Mouse (Mus musculus) embryo, embryonic 10.5 days (tissue): ENCODE measurements around the gene Map4k4.
A peak's percentile ranks its signal among the peaks of the same experiment; 100 is the strongest.

Source experiments
- DNase-seq: peaks from one replicate; pipeline ENCODE4 v3.0.0-alpha.2; 2015; ENCODE audit warnings: low spot score

The Map4k4 gene

GRCm38 (mm10) chr1:40002129-40002727 is 101.5 kb downstream of the Map4k4 start:
- no peak for DNase-seq

GRCm38 (mm10) chr1:40006043-40006651 is 105.4 kb downstream of the Map4k4 start:
- no peak for DNase-seq

- no peak for DNase-seq
These were observed 107.3 kb downstream of the Map4k4 start for GRCm38 (mm10) chr1:40007962-40008471.

GRCm38 (mm10) chr1:40012696-40013095 is 112.0 kb downstream of the Map4k4 start:
- DNase-seq = no peak

- no peak for DNase-seq
These were observed 114.5 kb downstream of the Map4k4 start for GRCm38 (mm10) chr1:40015066-40015678.

- DNase-seq = no peak
These were observed 120.9 kb downstream of the Map4k4 start for GRCm38 (mm10) chr1:40021617-40022016.

GRCm38 (mm10) chr1:40022472-40023135 is 121.9 kb downstream of the Map4k4 start:
- DNase-seq = no peak

- no peak for DNase-seq
These were observed 122.5 kb downstream of the Map4k4 start for GRCm38 (mm10) chr1:40023206-40023605.

GRCm38 (mm10) chr1:40023748-40024147 is 123.0 kb downstream of the Map4k4 start:
- DNase-seq = no peak

- no peak for DNase-seq
These were observed 124.0 kb downstream of the Map4k4 start for GRCm38 (mm10) chr1:40024554-40025320.

GRCm38 (mm10) chr1:40025416-40025815 is 124.7 kb downstream of the Map4k4 start:
- DNase-seq = no peak

GRCm38 (mm10) chr1:40027116-40027620 is 126.5 kb downstream of the Map4k4 start:
- DNase-seq = no peak

GRCm38 (mm10) chr1:40028207-40028998 is 127.7 kb downstream of the Map4k4 start:
- no peak for DNase-seq

GRCm38 (mm10) chr1:40029597-40029996 is 128.9 kb downstream of the Map4k4 start:
- DNase-seq = no peak

GRCm38 (mm10) chr1:40030287-40030975 is 129.7 kb downstream of the Map4k4 start:
- DNase-seq = no peak

- no peak for DNase-seq
These were observed 130.3 kb downstream of the Map4k4 start for GRCm38 (mm10) chr1:40030976-40031356.

GRCm38 (mm10) chr1:40031626-40032025 is 130.9 kb downstream of the Map4k4 start:
- no peak for DNase-seq

- DNase-seq = no peak
These were observed 132.6 kb downstream of the Map4k4 start for GRCm38 (mm10) chr1:40033315-40033714.

- peak; percentile 41 for DNase-seq
These were observed 133.2 kb downstream of the Map4k4 start for GRCm38 (mm10) chr1:40033743-40034420.

GRCm38 (mm10) chr1:40037831-40038230 is 137.1 kb downstream of the Map4k4 start:
- no peak for DNase-seq
